In the genomic region with DNA sequence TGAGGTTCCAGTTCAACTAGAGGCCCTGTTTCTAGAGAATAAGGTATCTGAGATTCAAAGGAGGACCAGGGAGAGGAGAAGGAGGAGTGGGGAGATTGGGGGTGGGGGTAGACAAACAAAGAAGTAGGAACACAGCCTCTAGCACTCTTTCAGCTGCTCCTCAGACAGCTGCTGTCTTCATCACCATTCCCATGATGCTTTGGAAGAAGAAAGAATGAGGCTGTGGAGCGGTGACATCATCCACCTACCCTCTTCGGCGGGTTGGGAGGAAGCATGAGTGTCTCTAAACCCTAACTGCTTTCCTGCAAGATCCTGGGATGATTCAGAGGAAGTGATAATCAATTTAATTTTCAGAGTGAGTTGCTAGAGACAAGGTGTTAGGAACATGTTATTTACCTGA, we compare ENCODE assay signal across 21 mouse cellular contexts. TPM values are rescaled to one million over a fixed set of nuclear protein-coding genes. Genes with fewer than 3 reads are reported as not detected.
"Had no signal": no experiment of that assay in that cellular context is flagged by ENCODE, and none has a peak within 500 bp of the region (broad histone marks: within the 10 kb centered on the region; RNA-seq: fewer than 3 reads in every experiment).

No protein-coding gene starts in this region.

- H3K9me3 ChIP-seq: midbrain, embryonic 10.5 days; neural tube, embryonic 12.5 days had no signal

- H3K4me1 ChIP-seq: limb, embryonic 13.5 days had no signal

- H3K27ac ChIP-seq: kidney, postnatal 0 days; limb, embryonic 13.5 days; liver, embryonic 14.5 days; midbrain, embryonic 10.5 days; neural tube, embryonic 12.5 days had no signal

- ATAC-seq: midbrain, embryonic 16.5 days had no signal

- H3K27me3 ChIP-seq: limb, embryonic 13.5 days; neural tube, embryonic 12.5 days had no signal

- H3K36me3 ChIP-seq: limb, embryonic 13.5 days; midbrain, embryonic 10.5 days had no signal

- H3K4me3 ChIP-seq: limb, embryonic 13.5 days; midbrain, embryonic 10.5 days; neural tube, embryonic 12.5 days had no signal

- DNase-seq: kidney, adult 11 months; kidney, adult 9 months; kidney, postnatal 36 days; left cerebral cortex, postnatal 4 days; lung, adult 18-20 months; lung, postnatal 36 days; retina, postnatal 1 day; right cerebral cortex, postnatal 14 days; spleen, adult 18-20 months; thymus, adult 18-20 months; thymus, postnatal 14 days had no signal

- H3K4me2 ChIP-seq: limb, embryonic 13.5 days; neural tube, embryonic 12.5 days had no signal

- H3K9ac ChIP-seq: limb, embryonic 13.5 days; liver, embryonic 14.5 days; neural tube, embryonic 12.5 days had no signal

RNA-seq across cellular contexts. Expression of a gene that starts 44.4 kb away (rescaled TPM):
- total RNA-seq: left cerebral cortex, adult 18-20 months; liver, adult 2 months had no signal
- polyA plus RNA-seq: liver, adult 2 months; lung, embryonic 16.5 days; midbrain, embryonic 10.5 days; neural tube, embryonic 12.5 days; stomach, embryonic 14.5 days had no signal
